Mouse (Mus musculus) cortical plate, adult 2 months (tissue): ENCODE results near the gene Atp8a1.

Experiments
- CTCF ChIP-seq: fragments of 200-500 bp; IDR thresholded peaks from 2 replicates; pipeline ENCODE4 v1.5.1; 2011; ENCODE audit warnings: mild to moderate bottlenecking, control low read depth, low read length; ENCODE audit not compliant: insufficient read depth; ENCODE audit errors: extremely low read depth
- POLR2A ChIP-seq: fragments of 200-500 bp; IDR thresholded peaks from 2 replicates; pipeline ENCODE4 v1.6.1; 2011; ENCODE audit warnings: mild to moderate bottlenecking, low read length, control low read depth; ENCODE audit not compliant: insufficient read depth; ENCODE audit errors: extremely low read depth

DNA sequence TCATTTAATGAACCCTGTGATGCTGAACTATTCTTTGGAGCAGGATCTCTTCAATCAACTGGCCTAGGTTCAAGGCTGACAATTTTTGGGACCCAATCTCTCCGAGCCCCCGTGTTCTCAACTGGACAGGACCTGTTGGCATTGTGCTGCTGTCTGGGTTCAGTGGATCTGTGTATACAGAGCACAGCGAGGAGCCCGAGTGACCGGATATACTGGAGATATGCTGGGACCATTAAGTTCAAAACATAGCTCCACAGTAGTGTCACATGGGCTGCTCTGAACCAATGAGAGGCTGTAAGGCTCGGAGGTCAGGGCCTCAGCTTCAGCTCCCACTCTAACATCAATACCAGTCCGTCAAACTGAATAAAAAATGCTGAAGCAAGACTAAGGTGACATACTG, 217.8 kb downstream of the Atp8a1 start:
- TF ChIP-seq CTCF (no peak), POLR2A (no peak)
